Mouse (Mus musculus) brown adipose tissue, adult 24 weeks (tissue): ENCODE measurements around the gene Nxf1. TPM values are rescaled to one million over a fixed set of nuclear protein-coding genes. Genes with fewer than 3 reads are reported as not detected.
"Not testable (repeated sequence)": the region's sequence is repeated elsewhere in the genome, so short reads cannot be mapped to it uniquely, and the experiment has no call there.

Experiments used
- H3K27ac ChIP-seq: fragments of 200-500 bp; replicated peaks from 2 replicates; pipeline ENCODE4 v1.5.1; 2012; ENCODE audit warnings: low read depth, mild to moderate bottlenecking, low read length
- H3K4me1 ChIP-seq: fragments of 200-500 bp; 2 replicates; pipeline ENCODE4 v1.6.1; 2012; ENCODE audit warnings: low read length, mixed read lengths; ENCODE audit not compliant: control insufficient read depth, insufficient read depth, insufficient read length
- H3K4me3 ChIP-seq: fragments of 200-500 bp; 2 replicates; pipeline ENCODE4 v1.5.1; 2012; ENCODE audit warnings: low read depth, mild to moderate bottlenecking, low read length, moderate library complexity; ENCODE audit not compliant: insufficient read depth
- polyA plus RNA-seq: library from polyadenylated mRNA; stranded (reverse); fragments of >200 nt; gene quantifications from 2 replicates; pipeline ENCODE4 v1.2.4, GENCODE M21; 2012; ENCODE audit not compliant: missing spikeins, insufficient read depth, insufficient read length

Nxf1 gene
- polyA plus RNA-seq, 1 experiment, result 51.6 TPM

DNA sequence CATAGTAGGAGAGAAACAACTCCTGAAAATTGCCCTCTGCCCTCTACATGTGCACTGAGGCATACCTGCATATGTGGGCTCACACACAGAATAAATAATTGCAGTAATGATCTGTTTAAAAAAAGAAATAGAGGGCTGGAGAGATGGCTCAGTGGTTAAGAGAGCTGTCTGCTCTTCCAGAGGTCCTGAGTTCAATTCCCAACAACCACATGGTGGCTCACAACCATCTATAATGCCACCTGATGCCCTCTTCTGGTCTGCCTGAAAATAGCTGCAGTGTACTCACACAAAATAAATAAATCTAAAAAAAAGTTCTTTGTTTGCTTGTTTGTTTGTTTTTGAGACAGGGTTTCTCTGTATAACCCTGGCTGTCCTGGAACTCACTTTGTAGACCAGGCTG is 37.8 kb upstream of the Nxf1 start:
- H3K4me1 ChIP-seq, H3K4me3 ChIP-seq, H3K27ac ChIP-seq: not testable (repeated sequence)

DNA sequence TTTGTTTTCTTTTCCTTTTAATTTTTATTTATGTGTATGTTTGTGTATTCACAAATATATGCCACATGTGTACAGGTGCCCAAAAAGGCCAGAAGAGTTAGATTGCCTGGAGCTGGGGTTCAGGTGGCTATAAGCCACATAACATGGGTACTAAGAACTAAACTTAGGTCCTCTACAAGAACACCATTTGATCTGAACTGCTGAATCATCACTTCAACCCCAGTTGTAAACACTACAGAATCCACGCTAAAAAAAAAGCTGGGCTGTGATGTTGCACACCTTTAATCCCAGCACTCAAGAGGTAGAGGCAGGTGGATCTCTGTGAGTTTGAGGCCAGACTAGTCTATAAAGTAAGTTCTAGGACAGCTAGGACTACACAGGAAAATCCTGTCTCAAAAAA is 35.5 kb upstream of the Nxf1 start:
- Histone ChIP-seq H3K4me1 (no peaks in the 10 kb centered on the region), H3K27ac (no peak overlapping the region), H3K4me3 (no peak overlapping the region)

DNA sequence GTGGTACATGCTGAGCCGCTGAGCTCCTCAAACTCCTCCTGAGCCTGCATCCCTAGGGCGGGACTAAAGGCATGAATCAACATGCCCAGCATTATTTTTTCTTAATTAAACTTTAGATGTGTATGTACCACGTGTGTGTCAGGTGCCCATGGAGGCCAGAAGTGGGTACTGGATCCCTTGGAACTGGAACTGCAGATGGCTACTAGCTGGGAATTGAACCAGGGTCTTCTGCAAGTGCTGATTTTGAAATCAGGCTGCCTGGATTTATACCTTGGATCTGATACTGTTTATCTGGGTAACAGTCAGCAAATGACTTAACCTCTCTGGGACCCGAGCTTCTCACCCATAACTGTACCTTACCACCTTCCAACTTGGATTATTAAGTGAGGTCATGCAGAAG is 34.9 kb upstream of the Nxf1 start:
- H3K4me1 ChIP-seq, result no peaks in the 10 kb centered on the region
- no peak overlapping the region for H3K27ac ChIP-seq
- no peak overlapping the region for H3K4me3 ChIP-seq

DNA sequence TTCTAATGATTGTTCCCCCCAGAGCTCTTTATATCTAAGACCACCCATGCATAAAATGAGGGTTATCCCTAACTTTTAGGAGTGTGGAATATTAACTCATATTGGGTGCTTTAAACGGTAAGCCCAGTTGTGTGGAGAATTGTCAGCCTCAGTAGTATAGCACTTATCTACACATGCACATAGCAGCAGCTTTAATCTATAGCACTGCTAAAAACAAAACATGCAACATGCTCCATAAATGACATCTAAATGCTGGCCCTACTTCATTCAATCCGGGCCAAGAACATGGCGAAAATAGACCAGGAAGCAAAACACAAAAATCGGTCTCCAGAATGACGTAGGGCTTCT is 34.3 kb upstream of the Nxf1 start:
- Histone ChIP-seq H3K4me3 (peak overlapping the region; percentile 64), H3K4me1 (no peaks in the 10 kb centered on the region), H3K27ac (peak overlapping the region; percentile 79)

DNA sequence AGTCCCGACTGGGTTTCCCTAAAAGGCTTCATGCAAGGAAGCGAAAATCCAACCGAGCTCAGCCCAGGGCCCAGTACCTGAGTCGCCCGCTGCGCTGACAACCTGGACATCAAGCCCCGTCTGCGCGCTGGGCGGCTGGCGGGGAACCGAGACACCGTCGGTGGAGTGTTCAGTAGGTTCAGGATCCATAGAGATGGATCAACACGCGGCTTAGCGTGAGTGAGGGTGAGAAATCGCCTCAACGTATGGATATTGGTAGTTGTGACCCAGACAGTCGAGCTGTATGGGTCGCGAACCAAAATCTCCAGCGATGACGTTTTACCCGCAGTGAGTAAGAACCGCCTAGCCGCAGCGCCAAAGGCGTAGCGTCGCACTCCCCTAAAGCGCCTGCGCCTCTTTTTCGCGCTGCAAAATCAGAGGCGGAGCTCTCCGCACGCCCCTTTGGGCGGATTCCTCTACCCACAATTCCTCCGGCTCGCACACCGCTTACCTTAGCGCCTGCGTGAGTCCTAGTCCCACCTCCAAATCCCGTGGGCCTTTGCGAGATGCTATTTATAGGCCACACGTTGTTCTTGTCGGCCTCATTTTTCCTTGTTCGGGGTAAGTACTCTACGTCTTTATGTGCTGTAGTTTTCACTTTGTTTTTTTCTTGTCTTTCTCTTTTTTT is 33.8 kb upstream of the Nxf1 start, which contains the start of gene Slc3a2:
Slc3a2 (minus strand) TSS at position 463 of the 667 bp plus-strand sequence.
- H3K4me3 ChIP-seq, result peak within 1 kb of the TSS; percentile 74
- no peaks in the 10 kb centered on the region for H3K4me1 ChIP-seq
- peak within 1 kb of the TSS; percentile 79 for H3K27ac ChIP-seq

DNA sequence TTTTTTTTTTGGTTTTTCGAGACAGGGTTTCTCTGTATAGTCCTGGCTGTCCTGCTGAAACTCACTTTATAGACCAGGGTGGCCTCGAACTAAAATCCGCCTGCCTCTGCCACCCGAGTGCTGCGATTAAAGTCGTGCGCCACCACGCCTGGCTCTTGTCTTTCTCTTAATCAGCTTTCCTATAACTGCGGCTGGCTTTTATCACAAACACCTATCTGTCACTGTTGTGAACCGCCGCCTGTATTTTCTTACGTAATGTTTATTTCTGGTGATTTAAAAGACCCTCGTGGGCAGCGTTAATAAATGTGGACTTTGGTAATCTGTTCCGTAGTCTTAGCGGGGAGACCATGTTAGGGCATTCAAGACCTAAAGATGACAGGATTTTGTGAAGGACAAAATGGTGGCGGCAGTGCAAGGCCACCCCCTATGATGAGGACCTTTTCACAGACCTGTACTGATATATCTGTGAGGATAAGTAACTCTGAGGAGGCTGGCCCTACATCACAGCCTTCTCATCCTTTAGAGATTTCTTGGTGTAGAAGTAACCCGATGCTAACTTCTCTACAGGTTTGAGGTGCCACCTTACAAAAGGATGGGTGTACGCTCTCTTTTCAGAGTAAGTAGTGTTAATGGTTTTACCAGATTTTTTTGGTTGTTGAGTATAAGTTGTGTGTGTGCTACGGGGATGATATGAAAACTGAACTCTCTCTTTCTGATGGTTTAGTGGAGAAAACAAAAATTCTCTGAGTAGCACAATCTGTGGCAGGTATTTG is 33.1 kb upstream of the Nxf1 start:
- Histone ChIP-seq H3K4me3 (peak overlapping the region; percentile 74), H3K4me1 (no peaks in the 10 kb centered on the region), H3K27ac (peak overlapping the region; percentile 70)

DNA sequence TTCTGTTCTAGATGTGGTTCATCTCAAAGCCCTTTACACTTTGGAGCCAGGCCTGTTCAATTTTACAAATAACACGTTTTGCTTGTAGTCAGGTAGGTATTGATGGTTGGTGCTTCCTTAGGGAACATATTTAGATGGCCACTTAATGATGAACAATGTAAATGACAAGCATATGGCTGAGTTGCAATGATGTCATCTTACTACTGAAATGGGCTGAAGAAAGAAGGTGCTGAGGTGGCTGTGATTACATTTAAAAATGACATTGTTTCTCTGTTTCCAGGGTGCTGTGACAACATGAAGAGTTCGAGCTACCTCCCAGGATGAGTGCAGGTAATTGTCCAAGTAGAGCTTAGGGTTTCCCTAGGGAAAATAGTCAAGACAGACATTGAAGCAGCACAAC is 32.5 kb upstream of the Nxf1 start:
- H3K27ac ChIP-seq, result no peak overlapping the region
- H3K4me1 ChIP-seq, result no peaks in the 10 kb centered on the region
- H3K4me3 ChIP-seq, result peak overlapping the region; percentile 23

DNA sequence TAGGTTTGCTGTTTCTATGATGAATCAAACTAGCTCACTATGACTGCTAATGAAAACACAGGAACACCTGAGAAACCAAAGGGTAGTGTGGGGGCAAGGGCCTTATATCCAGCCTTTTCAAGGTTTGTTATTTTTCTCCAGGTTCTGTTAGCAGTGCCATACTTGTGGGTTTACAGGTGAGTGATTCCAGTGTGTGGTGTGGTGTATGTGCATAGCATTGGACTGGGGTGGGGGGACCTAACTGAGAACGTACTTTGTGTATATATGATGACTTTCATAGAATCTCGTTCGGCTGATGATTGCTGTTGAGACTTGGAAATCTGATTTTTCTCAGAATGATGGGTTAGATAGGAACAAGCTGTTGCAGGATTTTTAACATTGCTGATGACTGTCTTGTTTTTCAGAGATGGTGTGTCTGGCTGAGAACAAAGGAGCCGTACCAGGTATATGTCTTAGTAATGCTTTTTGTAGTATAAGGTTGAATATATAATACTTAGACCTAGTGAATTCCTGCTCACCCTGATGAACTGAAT is 31.7 kb upstream of the Nxf1 start:
- Histone ChIP-seq H3K4me1 (no peaks in the 10 kb centered on the region), H3K4me3 (no peak overlapping the region), H3K27ac (no peak overlapping the region)

DNA sequence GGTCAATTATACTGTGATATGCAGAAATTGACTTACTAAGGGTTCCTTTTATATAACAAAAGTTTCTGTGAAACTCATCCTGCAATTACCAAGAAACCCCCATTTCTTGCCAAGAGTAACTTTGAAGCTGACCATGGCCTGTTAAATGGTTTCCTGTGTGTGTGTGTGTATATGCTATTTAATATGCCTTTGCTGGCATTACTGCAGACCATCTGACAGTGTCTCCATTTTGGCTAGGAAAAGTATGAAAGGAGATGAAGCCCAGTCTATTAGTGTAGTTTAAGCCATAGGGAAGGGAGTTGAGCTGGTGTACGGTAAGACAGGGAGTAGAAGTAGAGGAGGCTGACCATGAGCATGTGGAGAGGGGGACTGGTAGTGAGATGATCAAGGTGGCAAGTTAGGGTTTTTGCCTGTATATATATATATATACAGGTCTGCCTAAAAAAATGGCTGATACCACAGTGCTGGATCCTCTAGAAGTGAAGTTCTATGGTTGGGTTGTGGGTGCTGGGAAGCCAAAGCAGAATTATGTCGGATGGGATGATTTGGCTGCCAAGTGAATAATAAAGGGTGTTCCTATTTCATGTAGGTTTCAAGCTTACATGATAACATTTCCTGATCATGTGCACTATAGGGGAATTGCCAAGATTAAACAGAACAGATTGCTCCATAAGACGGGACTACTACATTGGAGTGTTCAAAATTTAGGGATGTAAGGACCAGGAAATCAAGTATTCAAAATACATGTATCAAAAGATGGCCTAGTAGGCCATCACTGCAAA is 30.1 kb upstream of the Nxf1 start:
- Histone ChIP-seq H3K4me3 (no peak overlapping the region), H3K27ac (no peak overlapping the region), H3K4me1 (no peaks in the 10 kb centered on the region)

DNA sequence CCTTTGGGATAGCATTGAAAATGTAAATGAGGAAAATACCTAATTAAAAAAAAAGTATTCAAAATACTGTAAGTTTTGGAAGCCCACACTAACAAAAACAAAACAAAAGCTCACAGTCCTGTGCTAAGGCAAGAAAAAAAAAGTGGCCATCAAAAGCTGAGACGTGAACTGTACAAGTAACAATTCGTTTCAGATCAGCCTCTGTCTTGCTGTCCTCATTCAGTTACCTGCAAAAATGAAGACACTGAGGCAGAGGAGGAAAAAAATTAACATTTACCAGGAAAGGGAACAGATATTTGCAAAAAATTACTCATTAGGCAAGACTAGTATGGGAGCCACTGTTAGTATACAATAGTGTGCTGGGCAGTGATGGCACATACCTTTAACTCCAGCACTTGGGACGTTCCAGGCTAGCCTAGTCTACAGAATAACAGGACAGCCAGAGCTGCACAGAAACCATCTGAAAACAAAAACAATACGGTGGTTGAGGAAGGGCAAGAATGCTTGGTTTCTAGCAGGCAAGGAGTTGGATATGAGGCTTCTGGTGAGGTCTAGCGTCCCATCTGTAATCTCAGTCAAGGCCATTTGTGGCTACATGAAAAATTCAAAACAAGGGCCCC is 29.3 kb upstream of the Nxf1 start:
- Histone ChIP-seq H3K27ac (no peak overlapping the region), H3K4me1 (no peaks in the 10 kb centered on the region), H3K4me3 (no peak overlapping the region)

DNA sequence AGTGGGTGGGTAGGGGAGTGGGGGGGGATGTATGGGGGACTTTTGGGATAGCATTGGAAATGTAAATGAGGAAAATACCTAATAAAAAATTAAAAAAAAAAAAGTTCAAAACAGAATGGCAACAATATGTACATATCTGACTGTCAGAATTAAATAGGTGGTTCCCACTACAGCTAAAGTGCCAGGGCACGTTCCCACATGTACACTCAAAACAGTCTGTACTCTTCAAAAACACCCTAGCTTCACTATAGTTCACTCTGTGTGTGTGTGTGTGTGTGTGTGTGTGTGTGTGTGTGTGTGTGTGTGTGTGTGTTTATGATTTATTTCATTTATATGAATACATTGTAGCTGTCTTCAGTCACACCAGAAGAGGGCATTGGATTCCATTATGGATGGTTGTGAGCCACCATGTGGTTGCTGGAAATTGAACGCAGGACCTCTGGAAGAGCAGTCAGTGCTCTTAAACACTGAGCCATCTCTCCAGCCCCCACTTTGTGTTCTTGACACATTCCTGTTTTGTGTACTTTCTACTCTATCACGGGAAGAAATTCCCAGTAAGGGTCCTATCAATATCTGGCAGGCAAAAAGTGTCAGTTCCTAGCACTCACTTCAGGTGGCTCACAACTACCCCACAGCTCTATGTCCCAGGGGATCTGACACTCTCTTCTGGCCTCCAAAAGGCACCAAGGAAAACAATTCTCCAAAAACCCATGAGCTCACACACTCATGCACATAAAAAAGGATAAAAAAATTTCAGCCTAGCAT is 28.4 kb upstream of the Nxf1 start:
- H3K4me3 ChIP-seq, H3K4me1 ChIP-seq, H3K27ac ChIP-seq: not testable (repeated sequence)

DNA sequence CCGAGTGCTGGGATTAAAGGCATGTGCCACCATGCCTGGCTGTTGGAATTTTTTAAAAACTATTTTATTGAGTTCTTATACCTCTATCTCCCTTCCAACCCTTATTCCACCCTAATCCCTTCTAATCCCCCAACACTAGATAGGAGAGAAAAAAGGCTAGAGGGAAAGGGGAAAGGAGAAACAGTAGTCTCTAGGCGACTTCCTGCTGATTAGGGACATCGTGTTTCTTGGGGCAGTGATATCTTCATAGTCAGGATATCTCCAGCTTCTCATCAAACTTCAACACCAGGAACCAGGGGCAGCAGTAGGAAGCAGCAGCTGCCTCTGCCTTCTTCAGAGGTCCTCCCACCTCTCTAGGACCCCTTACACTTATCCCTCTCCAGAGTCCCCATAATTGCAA is 22.5 kb upstream of the Nxf1 start:
- Histone ChIP-seq H3K27ac (no peak overlapping the region), H3K4me3 (no peak overlapping the region), H3K4me1 (peaks cover 2% of the 10 kb centered on the region; the same call in 1 of the 2 replicates)

DNA sequence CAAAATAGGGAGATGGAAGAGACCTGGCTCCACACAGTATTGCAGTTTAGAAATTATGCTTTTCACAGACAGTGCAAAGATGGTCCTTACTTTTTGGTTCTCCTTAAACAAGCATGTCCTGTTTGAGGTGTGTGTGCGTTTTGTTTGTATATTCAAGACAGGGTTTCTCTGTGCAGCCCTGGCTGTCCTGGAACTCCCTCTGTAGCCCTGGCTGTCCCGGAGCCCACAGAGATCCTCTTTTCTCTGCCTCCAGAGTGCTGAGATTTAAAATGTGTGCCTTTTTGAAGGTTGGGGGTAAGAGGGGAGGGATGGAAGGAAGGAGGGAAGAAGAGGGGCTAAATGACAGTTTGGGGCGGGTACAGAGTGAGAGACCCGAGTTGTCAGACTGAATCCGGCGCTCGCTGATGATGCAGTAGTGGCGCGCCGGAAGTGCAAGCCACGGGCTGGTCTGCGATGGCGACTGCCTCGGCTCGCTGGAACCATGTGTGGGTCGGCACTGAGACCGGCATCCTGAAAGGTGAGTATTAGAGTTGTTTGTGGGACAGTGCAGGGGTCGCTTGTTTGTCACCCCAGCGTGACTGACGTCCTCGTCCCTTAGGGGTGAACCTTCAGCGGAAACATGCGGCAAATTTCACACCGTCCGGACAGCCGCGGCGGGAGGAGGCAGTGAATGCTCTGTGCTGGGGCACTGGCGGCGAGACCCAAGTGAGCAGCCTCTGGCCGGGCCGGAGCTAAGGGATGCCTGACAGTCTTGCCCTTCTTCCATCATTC is 21.3 kb upstream of the Nxf1 start, which contains the start of gene Wdr74:
Wdr74 (plus strand) TSS at position 439 of the 771 bp plus-strand sequence.
- peak within 1 kb of the TSS; percentile 64 for H3K27ac ChIP-seq
- peaks cover 2% of the 10 kb centered on the region; the same call in 1 of the 2 replicates for H3K4me1 ChIP-seq
- peak within 1 kb of the TSS; percentile 91 for H3K4me3 ChIP-seq

DNA sequence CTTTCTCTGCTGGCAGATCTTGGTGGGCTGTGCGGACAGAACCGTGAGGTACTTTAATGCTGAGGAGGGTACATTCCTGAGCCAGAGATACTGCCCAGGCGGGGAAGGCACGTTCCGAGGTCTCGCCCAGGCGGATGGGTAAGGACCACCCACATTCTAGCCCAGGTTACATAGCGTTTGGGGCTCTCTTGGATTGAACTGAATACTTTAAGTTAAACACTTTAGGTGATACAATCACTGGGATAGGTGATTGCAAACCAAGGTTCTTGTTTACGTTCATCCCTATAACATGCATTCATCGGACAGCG is 20.8 kb upstream of the Nxf1 start:
- Histone ChIP-seq H3K27ac (no peak overlapping the region), H3K4me1 (peaks cover 2% of the 10 kb centered on the region; the same call in 1 of the 2 replicates), H3K4me3 (peak overlapping the region; percentile 91)
